Mouse (Mus musculus) kidney, adult 2 months (tissue): ENCODE measurements at regions not wholly inside any gene's neighbourhood (a gene's known extent, or its start where the extent isn't known, plus 50 kb on each side); places are given as distances from the start of the nearest gene placed in this dataset.
A peak's percentile ranks its signal among the peaks of the same experiment; 100 is the strongest.

Source experiments
- DNase-seq: peaks from one replicate; pipeline ENCODE4 v3.0.0; 2021
- H3K27ac ChIP-seq: fragments of 200-500 bp; 2 replicates; pipeline ENCODE4 v1.5.1; 2012; ENCODE audit warnings: low read depth, low read length, control low read depth, inconsistent platforms; ENCODE audit not compliant: insufficient read depth
- H3K27me3 ChIP-seq: fragments of 200-500 bp; replicated peaks from 2 replicates; pipeline ENCODE4 v1.6.1; 2012; ENCODE audit warnings: mild to moderate bottlenecking, moderate library complexity, low read length, inconsistent platforms; ENCODE audit not compliant: control insufficient read depth, insufficient read depth
- H3K36me3 ChIP-seq: fragments of 200-500 bp; 2 replicates; pipeline ENCODE4 v1.6.1; 2012; ENCODE audit warnings: mild to moderate bottlenecking, moderate library complexity, low read length, inconsistent platforms; ENCODE audit not compliant: control insufficient read depth, insufficient read depth
- H3K4me1 ChIP-seq: fragments of 200-500 bp; 2 replicates; pipeline ENCODE4 v1.6.1; 2011; ENCODE audit warnings: low read length; ENCODE audit not compliant: control insufficient read depth, insufficient read depth
- H3K4me3 ChIP-seq: fragments of 200-500 bp; 2 replicates; pipeline ENCODE4 v1.5.1; 2011; ENCODE audit warnings: mild to moderate bottlenecking, low read depth, low read length, control low read depth; ENCODE audit not compliant: insufficient read depth
- CTCF ChIP-seq: fragments of 200-500 bp; conservative IDR thresholded peaks from 2 replicates; pipeline ENCODE4 v1.5.1; 2011; ENCODE audit warnings: low read depth, mild to moderate bottlenecking, control low read depth, low read length, moderate library complexity, mixed read lengths; ENCODE audit not compliant: insufficient read depth, insufficient read length
- POLR2A ChIP-seq: fragments of 200-500 bp; IDR thresholded peaks from one replicate; pipeline ENCODE4 v1.6.1; 2011; ENCODE audit warnings: low read depth, low read length, control low read depth
- WGBS: fragments of 180-500 bp; shearing (Covaris S2); methylation state at CpG from one replicate; pipeline ENCODE4 v1.1.7; 2018; 5-methylcytosine and 5-hydroxymethylcytosine counted together

- DNase-seq: no peak
- Histone ChIP-seq H3K4me1 (no peaks in the 10 kb centered on the region), H3K27me3 (no peaks in the 10 kb centered on the region), H3K36me3 (no peaks in the 10 kb centered on the region), H3K4me3 (no peak overlapping the region), H3K27ac (no peak overlapping the region)
- TF ChIP-seq CTCF: no peak
- TF ChIP-seq POLR2A: no peak
- WGBS: 77% methylated on average over 5 of the region's 5 CpGs
Observed at GRCm38 (mm10) chr10:116701281-116701680, 120.0 kb upstream of the Cnot2 start.

- DNase-seq: no peak
- no peaks in the 10 kb centered on the region for H3K36me3 ChIP-seq
- H3K27me3 ChIP-seq: no peaks in the 10 kb centered on the region
- 90% methylated on average over 8 of the region's 8 CpGs for WGBS
- no peak overlapping the region for H3K27ac ChIP-seq
- no peaks in the 10 kb centered on the region for H3K4me1 ChIP-seq
- TF ChIP-seq CTCF (no peak), POLR2A (no peak)
- no peak overlapping the region for H3K4me3 ChIP-seq
Observed at GRCm38 (mm10) chr10:116699711-116700110, 118.4 kb upstream of the Cnot2 start.

- DNase-seq: no peak
- TF ChIP-seq CTCF: no peak
- TF ChIP-seq POLR2A: no peak
- Histone ChIP-seq H3K36me3 (no peaks in the 10 kb centered on the region), H3K4me1 (no peaks in the 10 kb centered on the region), H3K4me3 (no peak overlapping the region), H3K27ac (no peak overlapping the region), H3K27me3 (no peaks in the 10 kb centered on the region)
- 38% methylated on average over 14 of the region's 14 CpGs for WGBS
Observed at GRCm38 (mm10) chr10:116697628-116698316, 116.5 kb upstream of the Cnot2 start.

- no peak for DNase-seq
- Histone ChIP-seq H3K4me3 (no peak overlapping the region), H3K27me3 (no peaks in the 10 kb centered on the region), H3K27ac (no peak overlapping the region), H3K4me1 (no peaks in the 10 kb centered on the region), H3K36me3 (no peaks in the 10 kb centered on the region)
- no peak for TF ChIP-seq POLR2A
- no peak for TF ChIP-seq CTCF
- 67% methylated on average over 3 of the region's 3 CpGs for WGBS
Observed at GRCm38 (mm10) chr10:116693816-116694215, 112.5 kb upstream of the Cnot2 start.

GRCm38 (mm10) chr10:116686741-116687140, 105.4 kb upstream of the Cnot2 start:
- TF ChIP-seq POLR2A (no peak), CTCF (no peak)
- WGBS: 85% methylated on average over 11 of the region's 11 CpGs
- no peaks in the 10 kb centered on the region for H3K27me3 ChIP-seq
- H3K36me3 ChIP-seq: no peaks in the 10 kb centered on the region
- no peak overlapping the region for H3K4me3 ChIP-seq
- peak; percentile 67 for DNase-seq
- no peaks in the 10 kb centered on the region for H3K4me1 ChIP-seq
- H3K27ac ChIP-seq: no peak overlapping the region

- TF ChIP-seq CTCF: no peak
- no peak for TF ChIP-seq POLR2A
- no peak for DNase-seq
- 69% methylated on average over 9 of the region's 9 CpGs for WGBS
- H3K27ac ChIP-seq: no peak overlapping the region
- no peaks in the 10 kb centered on the region for H3K27me3 ChIP-seq
- no peaks in the 10 kb centered on the region for H3K4me1 ChIP-seq
- no peak overlapping the region for H3K4me3 ChIP-seq
- H3K36me3 ChIP-seq: no peaks in the 10 kb centered on the region
Observed at GRCm38 (mm10) chr10:116683374-116683773, 102.1 kb upstream of the Cnot2 start.

- Histone ChIP-seq H3K27me3 (no peaks in the 10 kb centered on the region), H3K4me1 (no peaks in the 10 kb centered on the region), H3K36me3 (no peaks in the 10 kb centered on the region), H3K27ac (no peak overlapping the region), H3K4me3 (no peak overlapping the region)
- WGBS: 83% methylated on average over 10 of the region's 10 CpGs
- no peak for DNase-seq
- no peak for TF ChIP-seq POLR2A
- no peak for TF ChIP-seq CTCF
Observed at GRCm38 (mm10) chr10:116678950-116679735, 97.8 kb upstream of the Cnot2 start.
